Mouse (Mus musculus): ENCODE results near the gene Akt3.

Akt3 gene

GRCm38 (mm10) chr1:177011688-177012087 lies 246.3 kb downstream of the Akt3 start:
- no peak for DNase-seq (ENCODE audit: low read depth, low spot score)

DNA sequence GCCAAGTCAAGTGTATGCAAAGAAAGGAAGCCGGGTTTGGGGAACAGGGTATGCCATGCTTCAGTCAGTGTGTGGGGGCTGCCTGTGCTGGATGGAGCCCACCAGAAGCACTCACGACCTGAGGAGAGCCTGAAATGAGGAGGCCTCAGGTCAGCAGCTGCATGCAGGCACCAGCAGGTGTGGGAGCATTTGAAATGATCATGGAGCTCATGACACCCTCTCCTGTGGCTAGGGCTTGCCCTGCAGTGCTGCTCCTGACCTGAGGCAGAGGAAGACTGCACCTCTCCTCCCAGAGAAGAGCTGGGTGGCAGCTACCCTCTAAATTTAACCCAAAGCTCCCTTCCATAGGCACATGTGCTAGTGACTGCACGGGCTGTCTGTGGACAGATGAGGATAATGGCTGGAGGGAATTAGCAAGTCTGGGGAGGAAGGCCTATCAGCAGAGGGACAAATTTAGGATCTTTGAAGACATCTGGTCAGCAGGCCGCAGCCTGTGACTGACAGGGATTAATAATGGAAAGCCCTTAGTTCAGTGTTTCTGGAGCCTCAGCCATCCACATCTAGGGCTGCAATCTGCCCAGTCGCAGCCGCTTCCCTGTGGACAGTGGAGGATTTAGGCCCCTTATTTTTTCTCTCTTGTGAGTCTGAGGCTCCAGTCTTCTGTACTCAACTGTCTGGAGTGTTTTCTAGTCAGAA lies 247.2 kb downstream of the Akt3 start:
- DNase-seq (ENCODE audit: low read depth, low spot score) = no peak

DNA sequence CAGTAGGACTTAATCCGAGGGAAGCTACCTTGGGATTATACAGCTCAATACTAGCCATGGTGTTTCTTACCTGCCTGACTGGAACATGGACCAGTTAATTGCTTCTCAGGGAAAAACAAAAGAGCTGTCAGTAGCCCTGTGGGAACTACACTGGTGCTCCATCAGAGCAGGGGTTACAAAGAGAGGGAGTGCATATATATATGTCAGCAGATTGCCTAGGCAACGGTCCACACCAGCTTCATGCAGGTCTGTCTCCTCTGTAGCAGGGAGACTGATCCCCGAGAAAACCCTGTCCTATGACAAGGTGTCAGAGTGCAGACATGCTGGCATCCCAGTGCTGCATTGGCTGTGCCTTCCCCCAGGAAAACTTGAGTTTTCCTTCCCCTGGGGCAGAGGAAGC lies 248.0 kb downstream of the Akt3 start:
- no peak for DNase-seq (ENCODE audit: low read depth, low spot score)

DNA sequence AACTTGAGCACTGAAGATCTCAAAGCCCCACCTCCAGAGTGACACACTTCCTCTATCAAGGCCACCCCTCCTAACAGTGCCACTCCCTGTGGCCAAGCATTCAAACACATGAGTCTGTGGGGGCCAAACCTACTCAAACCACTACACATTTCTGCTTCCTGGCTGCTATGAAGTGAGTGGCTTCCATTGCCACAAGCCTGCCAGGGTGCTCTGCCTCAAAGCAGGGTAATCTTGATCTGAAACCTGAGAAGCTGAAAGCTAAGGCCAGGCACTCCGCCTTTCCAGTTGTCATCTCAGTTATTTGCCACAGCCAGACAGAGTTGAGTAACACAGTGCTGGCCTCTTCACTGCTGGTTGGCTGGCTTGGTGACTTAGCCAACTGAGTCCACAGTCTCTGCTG lies 249.2 kb downstream of the Akt3 start:
- DNase-seq (ENCODE audit: low read depth, low spot score) = no peak

DNA sequence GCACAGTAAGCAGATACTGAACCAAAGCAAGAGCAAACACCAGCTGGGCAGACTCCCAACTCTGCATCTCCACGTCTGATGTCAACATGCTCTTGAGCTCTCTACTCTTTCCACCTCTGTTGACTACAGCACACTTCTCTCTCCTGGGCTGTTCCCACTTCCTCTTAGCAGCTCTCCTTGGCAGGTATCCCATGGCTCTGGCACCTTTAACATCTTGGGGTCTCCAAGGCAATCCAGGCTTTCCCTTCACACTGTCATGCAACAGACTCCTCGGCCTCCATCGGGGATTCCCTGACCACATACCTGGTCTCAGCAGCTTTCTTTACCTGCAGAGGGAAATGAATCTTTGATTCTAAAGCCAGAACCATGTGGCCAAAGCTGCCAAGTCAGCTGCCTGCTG lies 250.6 kb downstream of the Akt3 start:
- DNase-seq (ENCODE audit: low read depth, low spot score) = no peak

DNA sequence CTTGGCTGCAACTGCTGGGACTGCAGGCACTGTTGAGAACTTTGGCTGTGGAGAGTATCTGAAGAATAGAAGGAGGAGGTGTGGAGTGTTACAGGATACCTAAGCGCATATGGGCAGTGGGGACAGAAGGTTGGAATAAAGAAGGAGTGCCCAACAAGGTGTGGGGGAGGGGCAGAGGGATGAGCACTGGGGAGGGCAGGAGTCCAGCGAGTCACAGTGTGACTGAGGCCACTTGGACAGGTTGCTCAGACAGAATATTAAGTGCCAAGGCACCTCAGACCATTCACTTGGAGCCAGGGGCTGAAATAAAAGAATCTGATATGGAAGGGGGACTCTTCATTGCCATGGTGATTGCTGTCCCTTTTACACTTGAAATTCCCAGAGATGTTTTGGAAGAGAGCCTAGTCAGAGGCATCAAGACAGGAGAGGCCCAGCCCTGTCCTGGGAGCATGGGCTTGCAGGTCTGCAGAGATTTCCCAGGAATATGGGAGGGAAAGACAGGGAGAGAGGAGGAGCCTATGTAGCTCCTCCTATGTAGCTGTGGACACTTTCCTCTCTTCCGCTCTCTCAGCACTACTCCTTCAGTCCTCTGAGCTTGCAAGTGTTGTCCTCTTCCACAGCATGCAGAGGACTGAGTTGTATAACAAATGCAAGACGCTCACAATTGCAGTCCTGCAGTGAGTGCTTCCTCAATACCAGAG lies 253.8 kb downstream of the Akt3 start:
- no peak for DNase-seq (ENCODE audit: low read depth, low spot score)

DNA sequence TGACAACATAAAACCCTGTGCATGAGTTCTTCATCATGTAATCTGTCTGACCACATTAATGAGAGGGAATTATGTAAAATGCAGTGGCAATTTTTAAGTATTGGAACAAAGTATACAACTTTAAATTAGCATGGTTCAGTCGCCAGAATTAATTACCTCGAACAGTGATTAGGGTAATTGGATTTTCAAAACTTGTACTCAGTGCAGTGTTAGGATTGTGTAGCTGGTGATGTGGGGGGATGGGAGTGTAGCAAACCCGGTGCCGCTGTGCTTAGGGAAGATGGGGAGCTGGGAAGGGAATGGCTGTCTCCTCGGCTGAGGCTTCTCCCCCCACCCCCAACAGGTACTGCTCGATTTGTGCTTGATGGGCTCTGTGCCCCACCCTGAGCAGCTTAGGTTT lies 255.1 kb downstream of the Akt3 start:
- DNase-seq (ENCODE audit: low read depth, low spot score) = no peak

DNA sequence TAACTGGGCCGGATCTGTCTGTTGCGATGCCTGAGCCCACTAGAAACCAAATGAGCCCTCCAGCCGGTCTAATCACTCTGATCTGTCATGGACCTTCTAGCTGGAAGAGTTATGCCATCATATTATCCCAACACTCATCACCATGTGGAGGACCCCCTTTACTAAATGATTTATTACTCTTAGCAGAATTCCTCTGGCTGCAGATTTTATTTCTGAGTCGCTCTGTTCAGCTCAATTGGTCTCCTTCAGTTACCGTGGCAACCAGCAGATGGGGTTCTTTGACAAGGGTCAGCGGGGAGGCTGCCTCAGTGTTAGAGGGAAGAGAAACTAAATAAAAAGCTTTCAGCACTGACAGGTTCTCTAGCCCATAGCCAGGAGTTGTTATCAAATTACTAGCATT lies 259.0 kb downstream of the Akt3 start:
- no peak for DNase-seq (ENCODE audit: low read depth, low spot score)

- DNase-seq (ENCODE audit: low read depth, low spot score) = no peak
Observed at GRCm38 (mm10) chr1:176997711-176998689, 260.0 kb downstream of the Akt3 start.

GRCm38 (mm10) chr1:176997254-176997653 lies 260.7 kb downstream of the Akt3 start:
- DNase-seq (ENCODE audit: low read depth, low spot score) = no peak

DNA sequence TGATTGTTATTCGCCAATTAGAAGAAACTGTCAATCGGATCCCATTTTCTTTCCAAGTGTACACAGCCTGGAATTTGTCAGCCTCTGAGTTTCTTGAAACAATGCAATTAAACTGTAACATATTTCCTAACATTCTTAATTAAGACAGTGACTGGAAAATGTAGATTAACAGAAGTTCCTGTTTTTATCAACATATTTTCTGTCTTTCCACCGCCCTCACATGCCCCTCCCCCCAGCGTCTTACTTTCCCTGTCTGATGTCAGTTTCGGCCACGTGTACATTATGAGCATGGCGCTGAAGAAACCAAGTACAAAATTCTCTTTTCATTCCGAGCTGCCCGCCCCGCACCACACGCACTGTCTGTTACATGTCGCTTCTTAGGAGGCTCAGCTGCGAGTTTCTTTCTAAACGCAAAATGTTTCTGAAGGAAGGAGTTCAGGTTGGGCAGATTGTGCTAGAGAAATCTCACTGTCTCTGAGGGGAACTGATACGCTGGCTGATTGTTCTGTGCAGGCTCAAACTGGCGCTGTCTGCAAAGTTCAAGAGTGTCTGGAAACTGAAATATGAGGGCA lies 261.3 kb downstream of the Akt3 start:
- DNase-seq (ENCODE audit: low read depth, low spot score) = no peak

GRCm38 (mm10) chr1:176996166-176996565 lies 261.8 kb downstream of the Akt3 start:
- no peak for DNase-seq (ENCODE audit: low read depth, low spot score)

DNA sequence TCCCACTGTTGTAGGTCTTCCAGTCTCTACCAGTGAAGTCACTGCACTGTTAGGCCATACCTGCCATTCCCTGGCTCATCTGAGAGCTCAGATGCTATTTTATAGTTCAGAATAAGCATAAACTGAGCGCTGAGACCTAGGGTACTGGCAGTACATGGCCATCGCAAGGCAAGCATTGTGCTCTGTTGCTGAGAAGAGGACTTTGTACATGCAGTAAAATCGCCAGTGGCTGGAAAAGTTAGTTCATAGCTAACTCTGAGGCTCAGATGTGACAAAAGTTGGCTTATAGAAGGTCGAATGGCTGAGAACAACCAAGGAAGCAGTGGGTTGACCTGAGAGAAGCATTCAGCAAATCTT lies 262.6 kb downstream of the Akt3 start:
- no peak for DNase-seq (ENCODE audit: low read depth, low spot score)

- DNase-seq (ENCODE audit: low read depth, low spot score) = peak; percentile 74
Observed at GRCm38 (mm10) chr1:176994707-176995418, 263.1 kb downstream of the Akt3 start.

GRCm38 (mm10) chr1:176994087-176994486 lies 263.9 kb downstream of the Akt3 start:
- DNase-seq (ENCODE audit: low read depth, low spot score) = no peak

- DNase-seq (ENCODE audit: low read depth, low spot score) = no peak
Observed at GRCm38 (mm10) chr1:176993141-176994010, 264.6 kb downstream of the Akt3 start.

GRCm38 (mm10) chr1:176992517-176992916 lies 265.5 kb downstream of the Akt3 start:
- DNase-seq (ENCODE audit: low read depth, low spot score) = no peak

DNA sequence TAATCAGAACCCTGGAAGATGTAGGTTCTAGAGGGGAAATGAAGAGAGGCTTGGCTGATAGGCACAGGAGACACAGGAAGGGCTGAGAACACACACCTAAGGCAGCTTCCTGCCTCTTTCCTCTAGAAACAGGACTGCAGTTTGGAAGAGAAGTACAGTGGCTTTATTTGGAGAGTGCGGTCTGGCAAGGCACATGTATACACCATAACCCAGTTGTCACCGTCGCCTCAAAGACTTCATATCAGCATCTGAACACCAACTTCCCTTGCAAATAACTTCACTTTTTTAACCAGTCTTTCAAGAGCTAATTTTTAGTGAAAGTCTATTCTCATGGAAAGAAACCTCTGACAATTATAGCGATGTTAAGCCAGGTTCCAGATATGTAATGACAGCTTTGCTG lies 266.5 kb downstream of the Akt3 start:
- no peak for DNase-seq (ENCODE audit: low read depth, low spot score)

GRCm38 (mm10) chr1:176986990-176987740 lies 270.8 kb downstream of the Akt3 start:
- DNase-seq (ENCODE audit: low read depth, low spot score) = no peak

- peak; percentile 44 for DNase-seq (ENCODE audit: low read depth, low spot score)
Observed at GRCm38 (mm10) chr1:176986275-176986674, 271.7 kb downstream of the Akt3 start.
